Mouse (Mus musculus): Measurements from ENCODE around the gene Metap2.
A peak's percentile ranks its signal among the peaks of the same experiment; 100 is the strongest.

- TF ChIP-seq ZC3H11A (IDR thresholded peaks at IDR 0.05; ENCODE audit: borderline replicate concordance, low read depth, low read length) (no peak), MAFK (IDR thresholded peaks at IDR 0.05; ENCODE audit: insufficient read depth, low read depth, low read length) (peak; percentile 52; the same call in 1 of the 2 replicates), CHD2 (IDR thresholded peaks at IDR 0.05; ENCODE audit: low read depth, low read length) (no peak), ZNF384 (IDR thresholded peaks at IDR 0.05; ENCODE audit: low read depth, low read length) (no peak)
Measured at GRCm38 (mm10) chr10:93878732-93879131, 18.2 kb downstream of the Metap2 start.

Data from ES-E14 (cell line).